Mouse (Mus musculus) myocyte (in vitro differentiated cells): ENCODE data around the gene Camk2d. TPM values are rescaled to one million over a fixed set of nuclear protein-coding genes. Genes with fewer than 3 reads are reported as not detected.

Experiments used
- H3K27me3 ChIP-seq: one replicate; pipeline ENCODE4 v1.6.1; 2011; ENCODE audit not compliant: control insufficient read depth, insufficient read depth, insufficient read length
- H3K36me3 ChIP-seq: one replicate; pipeline ENCODE4 v1.6.1; 2011; ENCODE audit not compliant: control insufficient read depth, insufficient read depth
- H3K4me2 ChIP-seq: one replicate; pipeline ENCODE4 v1.6.1; 2011; ENCODE audit warnings: low read depth, control low read depth
- H3K4me3 ChIP-seq: one replicate; pipeline ENCODE4 v1.5.1; 2011; ENCODE audit warnings: mild to moderate bottlenecking, control low read depth, moderate library complexity
- H3K79me2 ChIP-seq: one replicate; pipeline ENCODE4 v1.6.1; 2011; ENCODE audit not compliant: control insufficient read depth, insufficient read depth
- H3ac ChIP-seq: one replicate; pipeline ENCODE4 v1.6.1; 2011; ENCODE audit not compliant: control insufficient read depth, insufficient read length
- CEBPB ChIP-seq: IDR thresholded peaks from 2 replicates; pipeline ENCODE4 v1.6.1; 2011; ENCODE audit warnings: mild to moderate bottlenecking, moderate library complexity; ENCODE audit not compliant: poor library complexity, insufficient read depth, severe bottlenecking
- E2F4 ChIP-seq: IDR thresholded peaks from one replicate; pipeline ENCODE4 v1.6.1; 2011; ENCODE audit warnings: mild to moderate bottlenecking, control low read depth, moderate library complexity; ENCODE audit not compliant: insufficient read depth
- MAX ChIP-seq: IDR thresholded peaks from one replicate; pipeline ENCODE4 v1.6.1; 2011; ENCODE audit warnings: low read depth, mild to moderate bottlenecking, control low read depth
- MYOD1 ChIP-seq, 3 experiments: IDR thresholded peaks; one replicate each; pipeline ENCODE4 v1.6.1; 2011; ENCODE audit warnings: control low read depth in 2 of 3, low read depth in 2 of 3, mild to moderate bottlenecking in 2 of 3, moderate library complexity in 1 of 3; ENCODE audit not compliant: insufficient read length in 2 of 3, control insufficient read depth in 1 of 3
- MYOG ChIP-seq, 3 experiments: IDR thresholded peaks; one replicate each; pipeline ENCODE4 v1.6.1; 2011; ENCODE audit warnings: control low read depth in 2 of 3, low read depth in 2 of 3, mild to moderate bottlenecking in 2 of 3; ENCODE audit not compliant: insufficient read length in 2 of 3, control insufficient read depth in 1 of 3, insufficient read depth in 1 of 3
- POLR2A ChIP-seq: IDR thresholded peaks from one replicate; pipeline ENCODE4 v1.6.1; 2011; ENCODE audit warnings: low read depth, mild to moderate bottlenecking, control low read depth, moderate library complexity; ENCODE audit not compliant: insufficient read length
- POLR2AphosphoS2 ChIP-seq: IDR thresholded peaks from one replicate; pipeline ENCODE4 v1.6.1; 2011; ENCODE audit warnings: low read depth, control low read depth; ENCODE audit not compliant: insufficient read length
- REST ChIP-seq: IDR thresholded peaks from one replicate; pipeline ENCODE4 v1.6.1; 2011; ENCODE audit warnings: mild to moderate bottlenecking, control low read depth, moderate library complexity; ENCODE audit not compliant: insufficient read depth, insufficient read length
- SRF ChIP-seq: IDR thresholded peaks from one replicate; pipeline ENCODE4 v1.6.1; 2011; ENCODE audit warnings: low read depth; ENCODE audit not compliant: control insufficient read depth, insufficient read length
- TCF12 ChIP-seq: IDR thresholded peaks from one replicate; pipeline ENCODE4 v1.6.1; 2011; ENCODE audit warnings: mild to moderate bottlenecking, control low read depth; ENCODE audit not compliant: poor library complexity, insufficient read depth, severe bottlenecking
- TCF3 ChIP-seq: IDR thresholded peaks from one replicate; pipeline ENCODE4 v1.6.1; 2011; ENCODE audit warnings: low read depth, control low read depth; ENCODE audit not compliant: insufficient read length
- USF1 ChIP-seq: IDR thresholded peaks from one replicate; pipeline ENCODE4 v1.6.1; 2011; ENCODE audit warnings: low read depth, mild to moderate bottlenecking, control low read depth, moderate library complexity
- polyA plus RNA-seq: library from polyadenylated mRNA; unstranded; fragments of >200 nt; fragmentation: generic; extraction: Trizol; gene quantifications from one replicate; pipeline ENCODE4 v1.2.1, GENCODE M21; 2012; ENCODE audit warnings: missing spikeins

Gene Camk2d
- polyA plus RNA-seq, 1 experiment: 22.1 TPM

DNA sequence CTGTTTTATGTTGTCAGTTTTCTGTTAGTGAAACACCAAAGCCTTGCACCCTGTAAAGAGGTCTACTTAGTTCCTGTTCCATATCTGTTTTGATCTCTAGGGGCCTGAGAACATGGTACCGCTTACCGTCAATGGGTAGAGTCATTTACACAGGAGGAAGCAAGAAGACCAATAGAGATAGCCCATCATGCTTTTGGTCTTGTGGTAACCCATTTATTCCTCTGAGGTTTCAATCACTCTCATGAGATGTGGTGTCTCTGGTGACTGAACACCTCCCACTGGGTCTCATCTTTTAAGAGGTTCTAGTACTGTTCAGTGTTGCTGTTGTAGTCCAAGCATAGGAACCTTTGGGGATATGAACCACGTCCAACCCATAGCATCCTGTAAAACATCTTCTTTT lies 65.8 kb downstream of the Camk2d start:
- Histone ChIP-seq H3K4me3 (no peak overlapping the region), H3K4me2 (no peak overlapping the region)
- TF ChIP-seq E2F4 (no peak), SRF (no peak), REST (no peak), MYOD1 (IDR thresholded peaks at IDR 0.05; ENCODE audit: control insufficient read depth in 1 of 3, insufficient read length in 2 of 3, low read depth in 2 of 3) (no peak), MAX (no peak), CEBPB (no peak), TCF3 (no peak), USF1 (no peak), POLR2A (no peak)

DNA sequence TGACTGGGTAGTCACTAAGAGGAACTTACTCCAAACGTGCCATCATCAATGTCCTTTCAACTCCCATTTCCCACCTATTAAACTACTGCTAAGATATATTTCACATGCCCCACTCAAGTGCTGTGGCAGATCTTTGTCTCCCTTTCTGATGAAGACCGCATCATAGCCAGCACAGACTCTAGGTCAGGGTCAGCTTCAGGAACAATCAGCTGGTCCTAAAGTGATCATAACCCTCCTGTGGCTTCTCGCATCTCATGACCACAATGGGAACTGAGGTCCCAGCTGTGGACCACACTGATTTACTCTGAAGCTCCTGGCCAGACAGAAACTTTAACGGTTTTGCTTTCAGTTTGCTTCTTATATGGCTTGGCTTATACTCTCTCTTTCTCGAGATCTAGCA lies 67.3 kb downstream of the Camk2d start:
- no peak overlapping the region for H3ac ChIP-seq
- no peak overlapping the region for H3K4me3 ChIP-seq
- peaks cover 78% of the 10 kb centered on the region for H3K79me2 ChIP-seq
- no peaks in the 10 kb centered on the region for H3K36me3 ChIP-seq
- peak overlapping the region; percentile 58 for H3K4me2 ChIP-seq
- no peaks in the 10 kb centered on the region for H3K27me3 ChIP-seq
- TF ChIP-seq SRF (no peak), USF1 (no peak), MYOG (IDR thresholded peaks at IDR 0.05; ENCODE audit: control insufficient read depth in 1 of 3, insufficient read depth in 1 of 3, insufficient read length in 2 of 3, low read depth in 2 of 3) (no peak), MYOD1 (IDR thresholded peaks at IDR 0.05; ENCODE audit: control insufficient read depth in 1 of 3, insufficient read length in 2 of 3, low read depth in 2 of 3) (no peak), POLR2AphosphoS2 (no peak), MAX (no peak), POLR2A (no peak), E2F4 (no peak), TCF3 (no peak), TCF12 (no peak), REST (no peak), CEBPB (no peak)

More for the DNA sequence above, 65.8 kb downstream of the Camk2d start:
- Histone ChIP-seq H3K27me3 (no peaks in the 10 kb centered on the region), H3ac (no peak overlapping the region), H3K36me3 (no peaks in the 10 kb centered on the region), H3K79me2 (peaks cover 76% of the 10 kb centered on the region)

DNA sequence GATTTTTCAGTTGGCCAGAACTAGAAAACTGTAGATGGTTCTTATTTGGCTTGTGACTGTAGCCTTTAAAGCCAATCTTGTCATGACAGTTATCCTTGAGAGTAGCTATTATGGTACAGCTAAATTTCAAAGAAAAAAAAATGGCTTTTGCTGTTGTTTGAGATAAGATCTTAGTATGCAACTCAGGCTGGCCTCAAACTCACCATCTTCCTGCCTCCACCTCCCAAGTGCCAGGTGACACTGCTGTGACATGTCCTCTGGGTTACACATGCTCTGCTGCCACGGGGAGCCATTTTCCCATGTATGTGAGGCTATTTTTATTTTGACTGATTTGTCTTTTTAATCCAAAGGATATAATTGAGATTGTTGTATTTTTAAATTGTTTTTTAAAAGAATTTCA lies 69.8 kb downstream of the Camk2d start:
- TF ChIP-seq MYOG (IDR thresholded peaks at IDR 0.05; ENCODE audit: control insufficient read depth in 1 of 3, insufficient read depth in 1 of 3, insufficient read length in 2 of 3, low read depth in 2 of 3) (no peak), SRF (no peak), E2F4 (no peak), MAX (no peak), TCF12 (no peak), TCF3 (no peak), USF1 (no peak)
- Histone ChIP-seq H3K27me3 (no peaks in the 10 kb centered on the region), H3K79me2 (peaks cover 60% of the 10 kb centered on the region), H3K36me3 (no peaks in the 10 kb centered on the region), H3ac (no peak overlapping the region), H3K4me3 (no peak overlapping the region), H3K4me2 (no peak overlapping the region)

GRCm38 (mm10) chr3:126667019-126667418 lies 70.9 kb downstream of the Camk2d start:
- H3K4me2 ChIP-seq: no peak overlapping the region
- no peak for TF ChIP-seq POLR2AphosphoS2
- no peak for TF ChIP-seq MYOG (IDR thresholded peaks at IDR 0.05; ENCODE audit: control insufficient read depth in 1 of 3, insufficient read depth in 1 of 3, insufficient read length in 2 of 3, low read depth in 2 of 3)
- TF ChIP-seq SRF: no peak
- no peak for TF ChIP-seq MAX
- no peak for TF ChIP-seq REST
- no peak for TF ChIP-seq POLR2A
- TF ChIP-seq TCF12: no peak
- no peak for TF ChIP-seq E2F4
- no peak for TF ChIP-seq USF1
- TF ChIP-seq CEBPB: no peak
- no peak for TF ChIP-seq MYOD1 (IDR thresholded peaks at IDR 0.05; ENCODE audit: control insufficient read depth in 1 of 3, insufficient read length in 2 of 3, low read depth in 2 of 3)
- TF ChIP-seq TCF3: no peak
- H3K27me3 ChIP-seq: no peaks in the 10 kb centered on the region
- no peak overlapping the region for H3ac ChIP-seq
- H3K36me3 ChIP-seq: no peaks in the 10 kb centered on the region
- no peak overlapping the region for H3K4me3 ChIP-seq
- peaks cover 63% of the 10 kb centered on the region for H3K79me2 ChIP-seq

- peaks cover 63% of the 10 kb centered on the region for H3K79me2 ChIP-seq
- no peak for TF ChIP-seq REST
- TF ChIP-seq MYOD1 (IDR thresholded peaks at IDR 0.05; ENCODE audit: control insufficient read depth in 1 of 3, insufficient read length in 2 of 3, low read depth in 2 of 3): no peak
- TF ChIP-seq SRF: no peak
- no peak for TF ChIP-seq USF1
- TF ChIP-seq POLR2A: no peak
- no peak for TF ChIP-seq MYOG (IDR thresholded peaks at IDR 0.05; ENCODE audit: control insufficient read depth in 1 of 3, insufficient read depth in 1 of 3, insufficient read length in 2 of 3, low read depth in 2 of 3)
- TF ChIP-seq POLR2AphosphoS2: no peak
- no peak for TF ChIP-seq TCF12
- no peak for TF ChIP-seq E2F4
- TF ChIP-seq MAX: no peak
- no peak for TF ChIP-seq CEBPB
- TF ChIP-seq TCF3: no peak
- H3K4me3 ChIP-seq: no peak overlapping the region
- no peak overlapping the region for H3K4me2 ChIP-seq
- H3ac ChIP-seq: no peak overlapping the region
- no peaks in the 10 kb centered on the region for H3K36me3 ChIP-seq
- no peaks in the 10 kb centered on the region for H3K27me3 ChIP-seq
Measured at GRCm38 (mm10) chr3:126667451-126667850, 71.3 kb downstream of the Camk2d start.
